Mouse (Mus musculus): ENCODE measurements at regions not wholly inside any gene's neighbourhood (a gene's known extent, or its start where the extent isn't known, plus 50 kb on each side); places are given as distances from the start of the nearest gene placed in this dataset.
A peak's percentile ranks its signal among the peaks of the same experiment; 100 is the strongest.

DNA sequence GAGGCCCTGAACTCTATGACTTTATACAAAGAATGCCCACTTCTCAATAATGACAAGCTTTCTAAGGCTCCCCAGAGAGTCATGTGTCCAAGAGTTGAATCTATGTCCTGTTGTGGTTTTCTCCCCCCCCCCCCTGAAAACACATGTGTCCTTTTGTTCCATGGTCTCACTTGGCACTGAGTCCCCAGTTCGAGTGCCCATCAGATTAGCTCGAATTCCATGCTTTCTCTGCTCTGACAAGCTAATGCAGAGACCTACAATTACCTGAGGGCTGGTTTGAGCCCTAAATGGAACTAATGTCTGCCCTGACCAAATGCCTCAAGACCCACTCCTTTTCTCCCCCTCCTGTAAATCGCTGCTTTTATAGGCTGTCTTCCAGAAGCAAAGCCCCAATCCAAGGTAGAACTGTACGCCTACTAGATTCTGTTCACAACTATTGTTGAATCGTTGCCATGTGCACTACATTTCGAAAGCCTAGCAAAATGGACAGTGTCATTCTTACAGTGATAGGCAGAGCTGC lies 392.0 kb downstream of the Wdr11 start:
- Histone ChIP-seq H3K4me3 (ENCODE audit: low read length) (no peak overlapping the region), H3K27ac (ENCODE audit: low read depth, low read length) (peak overlapping the region; percentile 8; the same call in 1 of the 2 replicates), H3K4me2 (replicated peaks; ENCODE audit: low read depth, low read length) (no peak overlapping the region), H3K27me3 (ENCODE audit: control insufficient read depth, insufficient read depth, low read length) (no peaks in the 10 kb centered on the region), H3K4me1 (ENCODE audit: control insufficient read depth, insufficient read depth, low read length) (no peaks in the 10 kb centered on the region), H3K9me3 (ENCODE audit: control insufficient read depth, low read length) (no peaks in the 10 kb centered on the region), H3K9ac (ENCODE audit: low read depth, low read length) (no peak overlapping the region), H3K36me3 (ENCODE audit: control insufficient read depth, insufficient read depth, low read length) (no peaks in the 10 kb centered on the region)
- no peak for ATAC-seq (ENCODE audit: low FRiP score, low TSS enrichment)
- 80% methylated on average over 6 of the region's 6 CpGs for WGBS

- no peaks in the 10 kb centered on the region for H3K9me3 ChIP-seq (ENCODE audit: control insufficient read depth, low read length)
- H3K27me3 ChIP-seq (ENCODE audit: control insufficient read depth, insufficient read depth, low read length) = no peaks in the 10 kb centered on the region
- H3K36me3 ChIP-seq (ENCODE audit: control insufficient read depth, insufficient read depth, low read length) = no peaks in the 10 kb centered on the region
- no peak overlapping the region for H3K27ac ChIP-seq (ENCODE audit: low read depth, low read length)
- WGBS = 67% methylated on average over 9 of the region's 9 CpGs
- ATAC-seq (ENCODE audit: low FRiP score, low TSS enrichment) = peak; percentile 32; the same call in 1 of the 2 replicates
- H3K4me3 ChIP-seq (ENCODE audit: low read length) = no peak overlapping the region
- H3K4me2 ChIP-seq (replicated peaks; ENCODE audit: low read depth, low read length) = no peak overlapping the region
- no peak overlapping the region for H3K9ac ChIP-seq (ENCODE audit: low read depth, low read length)
- H3K4me1 ChIP-seq (ENCODE audit: control insufficient read depth, insufficient read depth, low read length) = no peaks in the 10 kb centered on the region
These were observed 392.7 kb downstream of the Wdr11 start for GRCm38 (mm10) chr7:129984367-129984766.

- H3K4me1 ChIP-seq (ENCODE audit: control insufficient read depth, insufficient read depth, low read length) = no peaks in the 10 kb centered on the region
- no peak overlapping the region for H3K4me2 ChIP-seq (replicated peaks; ENCODE audit: low read depth, low read length)
- H3K9me3 ChIP-seq (ENCODE audit: control insufficient read depth, low read length) = no peaks in the 10 kb centered on the region
- H3K4me3 ChIP-seq (ENCODE audit: low read length) = no peak overlapping the region
- no peak for ATAC-seq (ENCODE audit: low FRiP score, low TSS enrichment)
- no peaks in the 10 kb centered on the region for H3K36me3 ChIP-seq (ENCODE audit: control insufficient read depth, insufficient read depth, low read length)
- WGBS = 39% methylated on average over 6 of the region's 6 CpGs
- no peak overlapping the region for H3K27ac ChIP-seq (ENCODE audit: low read depth, low read length)
- H3K27me3 ChIP-seq (ENCODE audit: control insufficient read depth, insufficient read depth, low read length) = no peaks in the 10 kb centered on the region
- H3K9ac ChIP-seq (ENCODE audit: low read depth, low read length) = no peak overlapping the region
These were observed 395.5 kb downstream of the Wdr11 start for GRCm38 (mm10) chr7:129987119-129987665.

GRCm38 (mm10) chr7:129987713-129988112 lies 396.1 kb downstream of the Wdr11 start:
- Histone ChIP-seq H3K36me3 (ENCODE audit: control insufficient read depth, insufficient read depth, low read length) (no peaks in the 10 kb centered on the region), H3K9ac (ENCODE audit: low read depth, low read length) (no peak overlapping the region), H3K27me3 (ENCODE audit: control insufficient read depth, insufficient read depth, low read length) (no peaks in the 10 kb centered on the region), H3K4me1 (ENCODE audit: control insufficient read depth, insufficient read depth, low read length) (no peaks in the 10 kb centered on the region), H3K4me3 (ENCODE audit: low read length) (no peak overlapping the region), H3K4me2 (replicated peaks; ENCODE audit: low read depth, low read length) (no peak overlapping the region), H3K9me3 (ENCODE audit: control insufficient read depth, low read length) (no peaks in the 10 kb centered on the region), H3K27ac (ENCODE audit: low read depth, low read length) (no peak overlapping the region)
- no peak for ATAC-seq (ENCODE audit: low FRiP score, low TSS enrichment)
- whole genome bisulfite sequencing = 58% methylated on average over 4 of the region's 4 CpGs

DNA sequence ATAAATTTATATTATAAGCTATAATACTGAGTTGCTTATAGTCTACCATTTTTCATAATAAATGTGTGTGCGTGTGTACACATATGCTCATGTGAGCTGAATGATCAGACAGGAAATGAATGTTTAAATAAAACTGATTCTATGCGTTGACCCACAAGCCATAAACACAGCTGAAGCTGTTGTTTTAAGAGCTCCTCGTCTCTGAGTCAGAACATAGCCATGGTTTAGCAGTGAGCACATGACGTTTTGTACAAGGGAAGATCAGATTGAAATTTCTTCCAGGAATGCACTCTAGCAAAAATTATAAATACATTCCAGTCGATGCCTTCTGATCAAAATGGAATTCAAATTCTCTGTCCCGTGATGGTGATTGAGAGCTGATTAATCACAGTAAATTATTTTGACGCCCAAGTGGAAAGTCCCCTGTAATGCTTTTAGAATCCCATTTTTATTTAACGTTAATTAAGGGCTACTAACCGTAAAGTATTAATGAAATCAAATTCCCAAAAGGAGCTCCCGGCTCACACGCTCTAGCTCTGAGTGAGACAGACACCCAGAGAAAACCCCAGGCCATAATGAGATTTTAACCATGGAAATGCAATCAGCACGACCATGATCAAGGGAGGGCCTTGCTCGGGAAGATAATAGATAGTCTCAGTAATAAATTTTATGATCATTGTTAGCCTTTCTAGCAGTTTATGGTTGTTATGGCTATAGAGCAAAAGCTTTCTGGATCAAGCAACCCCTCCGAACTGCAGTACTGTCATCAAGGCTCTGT lies 402.0 kb downstream of the Wdr11 start:
- no peak for ATAC-seq (ENCODE audit: low FRiP score, low TSS enrichment)
- H3K27ac ChIP-seq (ENCODE audit: low read depth, low read length) = no peak overlapping the region
- no peaks in the 10 kb centered on the region for H3K27me3 ChIP-seq (ENCODE audit: control insufficient read depth, insufficient read depth, low read length)
- H3K36me3 ChIP-seq (ENCODE audit: control insufficient read depth, insufficient read depth, low read length) = no peaks in the 10 kb centered on the region
- H3K4me1 ChIP-seq (ENCODE audit: control insufficient read depth, insufficient read depth, low read length) = no peaks in the 10 kb centered on the region
- WGBS = 52% methylated on average over 14 of the region's 14 CpGs
- no peak overlapping the region for H3K4me3 ChIP-seq (ENCODE audit: low read length)
- H3K4me2 ChIP-seq (replicated peaks; ENCODE audit: low read depth, low read length) = no peak overlapping the region
- no peaks in the 10 kb centered on the region for H3K9me3 ChIP-seq (ENCODE audit: control insufficient read depth, low read length)
- H3K9ac ChIP-seq (ENCODE audit: low read depth, low read length) = no peak overlapping the region

- Histone ChIP-seq H3K27ac (ENCODE audit: low read depth, low read length) (no peak overlapping the region), H3K9me3 (ENCODE audit: control insufficient read depth, low read length) (no peaks in the 10 kb centered on the region), H3K36me3 (ENCODE audit: control insufficient read depth, insufficient read depth, low read length) (no peaks in the 10 kb centered on the region), H3K4me2 (replicated peaks; ENCODE audit: low read depth, low read length) (no peak overlapping the region), H3K4me3 (ENCODE audit: low read length) (no peak overlapping the region), H3K9ac (ENCODE audit: low read depth, low read length) (no peak overlapping the region), H3K27me3 (ENCODE audit: control insufficient read depth, insufficient read depth, low read length) (no peaks in the 10 kb centered on the region), H3K4me1 (ENCODE audit: control insufficient read depth, insufficient read depth, low read length) (no peaks in the 10 kb centered on the region)
- no peak for ATAC-seq (ENCODE audit: low FRiP score, low TSS enrichment)
- 90% methylated on average over 7 of the region's 7 CpGs for WGBS
These were observed 403.9 kb downstream of the Wdr11 start for GRCm38 (mm10) chr7:129995529-129995928.

- H3K4me3 ChIP-seq (ENCODE audit: low read length) = no peak overlapping the region
- WGBS = 43% methylated on average over 10 of the region's 10 CpGs
- no peaks in the 10 kb centered on the region for H3K9me3 ChIP-seq (ENCODE audit: control insufficient read depth, low read length)
- peaks cover 9% of the 10 kb centered on the region; the same call in 1 of the 2 replicates for H3K4me1 ChIP-seq (ENCODE audit: control insufficient read depth, insufficient read depth, low read length)
- no peaks in the 10 kb centered on the region for H3K36me3 ChIP-seq (ENCODE audit: control insufficient read depth, insufficient read depth, low read length)
- H3K27me3 ChIP-seq (ENCODE audit: control insufficient read depth, insufficient read depth, low read length) = no peaks in the 10 kb centered on the region
- no peak overlapping the region for H3K9ac ChIP-seq (ENCODE audit: low read depth, low read length)
- H3K4me2 ChIP-seq (replicated peaks; ENCODE audit: low read depth, low read length) = no peak overlapping the region
- no peak for ATAC-seq (ENCODE audit: low FRiP score, low TSS enrichment)
- H3K27ac ChIP-seq (ENCODE audit: low read depth, low read length) = no peak overlapping the region
These were observed 409.4 kb downstream of the Wdr11 start for GRCm38 (mm10) chr7:130001064-130001463.

DNA sequence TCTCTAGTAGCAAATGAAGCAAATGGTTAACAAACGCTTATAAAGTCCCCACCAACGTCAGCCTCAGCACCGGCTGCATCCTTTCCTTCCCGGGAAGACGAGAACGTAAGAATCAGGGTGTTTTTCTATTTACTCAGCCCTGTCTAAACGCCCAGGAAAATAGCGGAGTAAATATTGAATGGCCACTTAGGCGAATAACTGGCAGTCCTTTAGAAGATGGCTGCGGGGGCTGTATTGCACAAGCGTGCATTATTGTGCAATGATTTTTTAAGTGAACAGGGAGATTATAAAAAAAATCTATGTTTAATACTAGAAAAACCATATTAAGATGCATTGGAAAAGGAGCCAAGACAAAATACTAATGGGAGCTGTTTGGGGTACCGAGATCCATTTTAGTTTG lies 410.3 kb downstream of the Wdr11 start:
- Histone ChIP-seq H3K4me1 (ENCODE audit: control insufficient read depth, insufficient read depth, low read length) (peaks cover 9% of the 10 kb centered on the region; the same call in 1 of the 2 replicates), H3K4me2 (replicated peaks; ENCODE audit: low read depth, low read length) (no peak overlapping the region), H3K36me3 (ENCODE audit: control insufficient read depth, insufficient read depth, low read length) (no peaks in the 10 kb centered on the region), H3K9ac (ENCODE audit: low read depth, low read length) (no peak overlapping the region), H3K4me3 (ENCODE audit: low read length) (no peak overlapping the region), H3K27me3 (ENCODE audit: control insufficient read depth, insufficient read depth, low read length) (no peaks in the 10 kb centered on the region), H3K27ac (ENCODE audit: low read depth, low read length) (no peak overlapping the region), H3K9me3 (ENCODE audit: control insufficient read depth, low read length) (no peaks in the 10 kb centered on the region)
- no peak for ATAC-seq (ENCODE audit: low FRiP score, low TSS enrichment)
- whole genome bisulfite sequencing = 56% methylated on average over 12 of the region's 12 CpGs

DNA sequence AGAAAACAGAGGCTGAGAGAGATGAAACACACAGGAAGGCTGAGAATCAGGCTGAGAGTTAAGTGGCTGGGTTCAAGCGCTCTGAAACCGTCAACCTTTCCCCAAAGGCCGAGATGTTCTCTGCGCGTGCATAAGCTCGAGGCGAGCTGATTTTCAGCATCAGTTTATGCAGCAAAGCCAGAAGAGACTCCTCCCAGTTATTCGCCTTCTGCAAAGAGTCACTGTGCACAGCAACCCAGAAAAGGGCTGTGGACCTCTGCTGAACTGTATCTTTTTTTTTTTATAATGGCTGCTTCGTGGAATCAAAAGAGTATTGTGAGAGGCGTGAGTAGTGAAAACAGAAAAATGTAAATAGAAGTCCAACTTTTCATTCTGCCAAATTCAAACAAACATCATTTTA lies 413.7 kb downstream of the Wdr11 start:
- 43% methylated on average over 10 of the region's 10 CpGs for WGBS
- Histone ChIP-seq H3K4me1 (ENCODE audit: control insufficient read depth, insufficient read depth, low read length) (peaks cover 9% of the 10 kb centered on the region; the same call in 1 of the 2 replicates), H3K9ac (ENCODE audit: low read depth, low read length) (no peak overlapping the region), H3K4me3 (ENCODE audit: low read length) (no peak overlapping the region), H3K27me3 (ENCODE audit: control insufficient read depth, insufficient read depth, low read length) (no peaks in the 10 kb centered on the region), H3K4me2 (replicated peaks; ENCODE audit: low read depth, low read length) (no peak overlapping the region), H3K27ac (ENCODE audit: low read depth, low read length) (0 out of 2 replicates have a peak overlapping the region, but pooled peaks have one; percentile 25), H3K36me3 (ENCODE audit: control insufficient read depth, insufficient read depth, low read length) (no peaks in the 10 kb centered on the region), H3K9me3 (ENCODE audit: control insufficient read depth, low read length) (no peaks in the 10 kb centered on the region)
- no peak for ATAC-seq (ENCODE audit: low FRiP score, low TSS enrichment)
